Mouse (Mus musculus) lung, postnatal 0 days (tissue): ENCODE measurements at regions not wholly inside any gene's neighbourhood (a gene's known extent, or its start where the extent isn't known, plus 50 kb on each side); places are given as distances from the start of the nearest gene placed in this dataset.

Experiments used
- ATAC-seq: fragments of 200-750 bp; cut with Nextera tagmentation; 2 replicates; pipeline ENCODE4 v1.8.0; 2017; ENCODE audit warnings: moderate library complexity
- DNase-seq: peaks from one replicate; pipeline ENCODE4 v3.0.0-alpha.2; 2016; ENCODE audit warnings: low spot score
- H3K27ac ChIP-seq: fragments of 300-500 bp; sonication (generic); 2 replicates; pipeline ENCODE4 v1.5.1; 2014; ENCODE audit warnings: antibody characterized with exemption, mild to moderate bottlenecking, low read length, mixed read lengths
- H3K27me3 ChIP-seq: fragments of 300-500 bp; sonication (generic); replicated peaks from 2 replicates; pipeline ENCODE4 v1.6.1; 2014; ENCODE audit warnings: low read length, mixed read lengths; ENCODE audit not compliant: insufficient read depth
- H3K36me3 ChIP-seq: fragments of 300-500 bp; sonication (generic); 2 replicates; pipeline ENCODE4 v1.6.1; 2014; ENCODE audit warnings: low read length, mixed read lengths; ENCODE audit not compliant: insufficient read depth
- H3K4me1 ChIP-seq: fragments of 300-500 bp; sonication (generic); 2 replicates; pipeline ENCODE4 v1.6.1; 2014; ENCODE audit warnings: antibody characterized with exemption, low read depth, low read length, mixed read lengths; ENCODE audit not compliant: insufficient read depth
- H3K4me2 ChIP-seq: fragments of 300-500 bp; sonication (generic); replicated peaks from 2 replicates; pipeline ENCODE4 v1.6.1; 2014; ENCODE audit warnings: low read depth, mild to moderate bottlenecking, low read length, moderate library complexity, mixed read lengths
- H3K4me3 ChIP-seq: fragments of 300-500 bp; sonication (generic); 2 replicates; pipeline ENCODE4 v1.5.1; 2014; ENCODE audit warnings: low read depth, low read length
- H3K9ac ChIP-seq: fragments of 300-500 bp; sonication (generic); replicated peaks from 2 replicates; pipeline ENCODE4 v1.6.1; 2014; ENCODE audit warnings: low read depth, mild to moderate bottlenecking
- H3K9me3 ChIP-seq: fragments of 300-500 bp; sonication (generic); 2 replicates; pipeline ENCODE4 v1.6.1; 2016; ENCODE audit warnings: low read length, mixed read lengths
- CTCF ChIP-seq: IDR thresholded peaks from 2 replicates; pipeline ENCODE4 v1.5.1; 2016; ENCODE audit warnings: antibody characterized with exemption, mild to moderate bottlenecking
- EP300 ChIP-seq: IDR thresholded peaks from 2 replicates; pipeline ENCODE4 v1.6.1; 2016; ENCODE audit warnings: antibody characterized with exemption, mild to moderate bottlenecking, control low read depth
- WGBS: fragments of 180-500 bp; shearing (Covaris S2); extraction: QIAGEN DNeasy Blood & Tissue Kit; methylation state at CpG from one replicate; pipeline ENCODE4 v1.1.7; 2014; 5-methylcytosine and 5-hydroxymethylcytosine counted together

GRCm38 (mm10) chr1:119166286-119166685 lies 112.9 kb upstream of the Gli2 start:
- Histone ChIP-seq H3K36me3 (no peaks in the 10 kb centered on the region), H3K27me3 (no peaks in the 10 kb centered on the region), H3K4me3 (no peak overlapping the region), H3K4me2 (no peak overlapping the region), H3K4me1 (no peaks in the 10 kb centered on the region), H3K9ac (no peak overlapping the region), H3K27ac (no peak overlapping the region), H3K9me3 (no peaks in the 10 kb centered on the region)
- TF ChIP-seq EP300 (no peak), CTCF (no peak)
- 89% methylated on average over 7 of the region's 7 CpGs for WGBS
- ATAC-seq (no peak), DNase-seq (no peak)

- ATAC-seq (no peak), DNase-seq (no peak)
- H3K4me1 ChIP-seq = no peaks in the 10 kb centered on the region
- no peaks in the 10 kb centered on the region for H3K36me3 ChIP-seq
- H3K4me3 ChIP-seq = no peak overlapping the region
- no peak overlapping the region for H3K4me2 ChIP-seq
- H3K9ac ChIP-seq = no peak overlapping the region
- 81% methylated on average over 5 of the region's 5 CpGs for WGBS
- no peaks in the 10 kb centered on the region for H3K9me3 ChIP-seq
- TF ChIP-seq CTCF = no peak
- no peak for TF ChIP-seq EP300
- no peaks in the 10 kb centered on the region for H3K27me3 ChIP-seq
- no peak overlapping the region for H3K27ac ChIP-seq
Measured at GRCm38 (mm10) chr1:119164811-119165210, 111.4 kb upstream of the Gli2 start.

GRCm38 (mm10) chr1:119163846-119164245 lies 110.4 kb upstream of the Gli2 start:
- Histone ChIP-seq H3K27me3 (no peaks in the 10 kb centered on the region), H3K4me1 (no peaks in the 10 kb centered on the region), H3K4me2 (no peak overlapping the region), H3K9ac (no peak overlapping the region), H3K36me3 (no peaks in the 10 kb centered on the region), H3K27ac (no peak overlapping the region), H3K9me3 (no peaks in the 10 kb centered on the region), H3K4me3 (no peak overlapping the region)
- no peak for TF ChIP-seq EP300
- TF ChIP-seq CTCF = no peak
- no peak for ATAC-seq
- no peak for DNase-seq

- TF ChIP-seq EP300 (no peak), CTCF (no peak)
- Histone ChIP-seq H3K9ac (no peak overlapping the region), H3K27ac (no peak overlapping the region), H3K9me3 (no peaks in the 10 kb centered on the region), H3K27me3 (no peaks in the 10 kb centered on the region), H3K4me2 (no peak overlapping the region), H3K36me3 (no peaks in the 10 kb centered on the region), H3K4me1 (no peaks in the 10 kb centered on the region), H3K4me3 (no peak overlapping the region)
- ATAC-seq (no peak), DNase-seq (no peak)
- WGBS = 81% methylated on average over 7 of the region's 7 CpGs
Measured at GRCm38 (mm10) chr1:119163114-119163740, 109.8 kb upstream of the Gli2 start.

- ATAC-seq = no peak
- Histone ChIP-seq H3K9me3 (no peaks in the 10 kb centered on the region), H3K27me3 (no peaks in the 10 kb centered on the region), H3K4me3 (no peak overlapping the region), H3K4me1 (no peaks in the 10 kb centered on the region), H3K36me3 (no peaks in the 10 kb centered on the region), H3K9ac (no peak overlapping the region), H3K27ac (no peak overlapping the region), H3K4me2 (no peak overlapping the region)
- DNase-seq = no peak
- WGBS = 53% methylated on average over 3 of the region's 3 CpGs
- TF ChIP-seq CTCF (no peak), EP300 (no peak)
Measured at GRCm38 (mm10) chr1:119161751-119162150, 108.3 kb upstream of the Gli2 start.

- H3K9me3 ChIP-seq = no peaks in the 10 kb centered on the region
- no peak for ATAC-seq
- TF ChIP-seq CTCF = peak; percentile 50
- no peak for TF ChIP-seq EP300
- no peak for DNase-seq
- H3K4me3 ChIP-seq = no peak overlapping the region
- no peak overlapping the region for H3K4me2 ChIP-seq
- no peak overlapping the region for H3K9ac ChIP-seq
- no peaks in the 10 kb centered on the region for H3K36me3 ChIP-seq
- no peaks in the 10 kb centered on the region for H3K4me1 ChIP-seq
- H3K27me3 ChIP-seq = no peaks in the 10 kb centered on the region
- WGBS = 93% methylated on average over 1 of the region's 1 CpGs
- no peak overlapping the region for H3K27ac ChIP-seq
Measured at GRCm38 (mm10) chr1:119160354-119160753, 106.9 kb upstream of the Gli2 start.
